Mouse (Mus musculus) ES-Bruce4 (cell line): ENCODE measurements around the gene Kit. TPM values are rescaled to one million over a fixed set of nuclear protein-coding genes. Genes with fewer than 3 reads are reported as not detected.
A peak's percentile ranks its signal among the peaks of the same experiment; 100 is the strongest.

Experiments
- H3K27ac ChIP-seq: 2 replicates; pipeline ENCODE4 v1.5.1; 2012; ENCODE audit warnings: low read length, inconsistent platforms; ENCODE audit not compliant: insufficient read depth
- H3K27me3 ChIP-seq: 2 replicates; pipeline ENCODE4 v1.6.1; 2012; ENCODE audit warnings: mild to moderate bottlenecking, low read length, inconsistent platforms; ENCODE audit not compliant: control insufficient read depth, poor library complexity, insufficient read depth, severe bottlenecking
- H3K36me3 ChIP-seq: 2 replicates; pipeline ENCODE4 v1.6.1; 2012; ENCODE audit warnings: inconsistent platforms, mild to moderate bottlenecking, low read length, moderate library complexity; ENCODE audit not compliant: control insufficient read depth, poor library complexity, insufficient read depth, severe bottlenecking
- H3K4me1 ChIP-seq: one replicate; pipeline ENCODE4 v1.8.1; 2011; ENCODE audit warnings: low read length; ENCODE audit not compliant: control insufficient read depth, insufficient read depth
- H3K4me3 ChIP-seq: 2 replicates; pipeline ENCODE4 v1.5.1; 2011; ENCODE audit warnings: low read depth, mild to moderate bottlenecking, low read length
- H3K9ac ChIP-seq: 2 replicates; pipeline ENCODE4 v1.6.1; 2012; ENCODE audit warnings: low read depth, mild to moderate bottlenecking, inconsistent platforms; ENCODE audit not compliant: poor library complexity, severe bottlenecking
- H3K9me3 ChIP-seq: replicated peaks from 2 replicates; pipeline ENCODE4 v1.6.1; 2012; ENCODE audit warnings: mild to moderate bottlenecking, low read length, inconsistent platforms; ENCODE audit not compliant: control insufficient read depth, poor library complexity, insufficient read depth, severe bottlenecking
- CTCF ChIP-seq: IDR thresholded peaks from one replicate; pipeline ENCODE4 v1.8.1; 2011; ENCODE audit warnings: low read depth, low read length
- EP300 ChIP-seq: IDR thresholded peaks from 2 replicates; pipeline ENCODE4 v1.6.1; 2011; ENCODE audit warnings: low read depth, low read length; ENCODE audit not compliant: insufficient read depth
- POLR2A ChIP-seq: IDR thresholded peaks from one replicate; pipeline ENCODE4 v1.8.1; 2011; ENCODE audit warnings: low read length; ENCODE audit not compliant: insufficient read depth
- polyA plus RNA-seq: library from polyadenylated mRNA; stranded (reverse); fragments of >200 nt; gene quantifications from 2 replicates; pipeline ENCODE4 v1.2.4, GENCODE M21; 2011; ENCODE audit warnings: low read depth; ENCODE audit not compliant: missing spikeins, insufficient read depth, insufficient read length

The Kit gene
- polyA plus RNA-seq, 1 experiment = 36.4 TPM

- Histone ChIP-seq H3K9ac (peak overlapping the region; percentile 80), H3K27ac (no peak overlapping the region), H3K9me3 (no peaks in the 10 kb centered on the region), H3K36me3 (no peaks in the 10 kb centered on the region), H3K4me1 (peaks cover 1% of the 10 kb centered on the region), H3K27me3 (no peaks in the 10 kb centered on the region), H3K4me3 (peak overlapping the region; percentile 87)
- no peak for TF ChIP-seq POLR2A
- TF ChIP-seq CTCF = no peak
- no peak for TF ChIP-seq EP300
Measured at GRCm38 (mm10) chr5:75574151-75574851, 415 bp upstream of the Kit start.

- H3K36me3 ChIP-seq = no peaks in the 10 kb centered on the region
- H3K9me3 ChIP-seq = no peaks in the 10 kb centered on the region
- H3K27me3 ChIP-seq = no peaks in the 10 kb centered on the region
- peaks cover 1% of the 10 kb centered on the region for H3K4me1 ChIP-seq
- H3K9ac ChIP-seq = peak overlapping the region; percentile 80
- H3K4me3 ChIP-seq = peak overlapping the region; percentile 91
- no peak overlapping the region for H3K27ac ChIP-seq
- peak; percentile 24 for TF ChIP-seq CTCF
- no peak for TF ChIP-seq EP300
Measured at GRCm38 (mm10) chr5:75575567-75576515, 1.1 kb downstream of the Kit start.

- Histone ChIP-seq H3K4me3 (no peak overlapping the region), H3K9me3 (no peaks in the 10 kb centered on the region), H3K36me3 (no peaks in the 10 kb centered on the region), H3K9ac (0 out of 2 replicates have a peak overlapping the region, but pooled peaks have one; percentile 80), H3K4me1 (peaks cover 1% of the 10 kb centered on the region), H3K27me3 (no peaks in the 10 kb centered on the region), H3K27ac (peak overlapping the region; percentile 17; the same call in 1 of the 2 replicates)
- no peak for TF ChIP-seq POLR2A
- no peak for TF ChIP-seq EP300
- no peak for TF ChIP-seq CTCF
Measured at GRCm38 (mm10) chr5:75576741-75577140, 2.0 kb downstream of the Kit start.

- Histone ChIP-seq H3K9me3 (no peaks in the 10 kb centered on the region), H3K4me1 (peaks cover 1% of the 10 kb centered on the region), H3K36me3 (no peaks in the 10 kb centered on the region), H3K9ac (no peak overlapping the region), H3K27me3 (no peaks in the 10 kb centered on the region), H3K4me3 (no peak overlapping the region), H3K27ac (no peak overlapping the region)
- no peak for TF ChIP-seq CTCF
- TF ChIP-seq EP300 = no peak
- no peak for TF ChIP-seq POLR2A
Measured at GRCm38 (mm10) chr5:75578141-75578540, 3.4 kb downstream of the Kit start.

GRCm38 (mm10) chr5:75579244-75579643 lies 4.5 kb downstream of the Kit start:
- TF ChIP-seq CTCF (no peak), EP300 (no peak), POLR2A (no peak)
- Histone ChIP-seq H3K27me3 (no peaks in the 10 kb centered on the region), H3K27ac (no peak overlapping the region), H3K4me3 (no peak overlapping the region), H3K4me1 (peaks cover 1% of the 10 kb centered on the region), H3K36me3 (no peaks in the 10 kb centered on the region), H3K9me3 (no peaks in the 10 kb centered on the region), H3K9ac (no peak overlapping the region)
